Mouse (Mus musculus): ENCODE measurements at regions not wholly inside any gene's neighbourhood (a gene's known extent, or its start where the extent isn't known, plus 50 kb on each side); places are given as distances from the start of the nearest gene placed in this dataset.
A peak's percentile ranks its signal among the peaks of the same experiment; 100 is the strongest.

DNA sequence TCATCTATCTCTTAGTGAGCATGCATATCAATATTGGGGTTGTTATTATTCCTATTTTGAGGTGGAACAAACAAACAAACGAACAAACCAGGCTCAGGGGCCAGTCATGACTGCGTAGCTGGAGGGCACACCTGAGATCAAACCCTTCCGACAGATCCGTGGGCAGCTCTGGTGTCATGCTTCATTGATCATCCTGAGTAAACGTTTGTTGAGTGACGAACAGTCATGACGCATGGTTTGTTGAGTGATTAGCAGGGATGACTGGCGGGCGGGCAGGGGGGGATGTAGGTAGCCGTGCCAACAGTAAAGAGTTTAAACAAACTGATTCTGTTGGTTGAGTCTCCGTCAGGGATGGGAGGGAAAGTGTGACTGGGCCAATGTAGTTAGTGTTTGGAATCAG lies 55.8 kb downstream of the Camk2n1 start:
- DNase-seq, result no peak

DNA sequence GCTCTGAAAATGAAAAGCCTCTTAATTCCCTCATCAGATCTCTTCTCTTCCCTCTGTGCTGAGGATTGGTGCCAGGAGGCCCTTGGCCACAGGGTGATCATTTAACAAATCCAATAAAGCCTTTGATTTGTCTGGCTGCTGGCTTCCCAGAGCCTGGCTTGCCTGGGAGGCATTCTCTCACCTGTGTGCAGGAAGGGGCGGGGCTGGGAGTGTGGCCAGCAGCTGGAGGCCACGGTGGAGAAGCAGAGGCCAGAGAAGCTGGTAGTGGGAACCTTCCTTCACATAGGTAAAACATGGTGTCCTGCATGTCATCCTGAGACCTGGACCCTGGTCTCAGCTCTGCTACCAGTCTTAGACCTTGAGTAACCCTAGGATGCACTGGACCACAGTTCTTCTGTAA lies 59.8 kb downstream of the Camk2n1 start:
- peak; percentile 49 for DNase-seq

All from kidney, adult 11 months (tissue).